Mouse (Mus musculus) CH12F3 (cell line): Measurements from ENCODE around the gene Krt23.

ENCODE experiments used
- in situ Hi-C: fragments of 300-500 bp; cut with MboI; formaldehyde crosslinking; loops from 2 replicates; pipeline ENCODE4 v1.14.3; 2020; ENCODE audit warnings: low sequenced_read_pairs

Gene Krt23

DNA sequence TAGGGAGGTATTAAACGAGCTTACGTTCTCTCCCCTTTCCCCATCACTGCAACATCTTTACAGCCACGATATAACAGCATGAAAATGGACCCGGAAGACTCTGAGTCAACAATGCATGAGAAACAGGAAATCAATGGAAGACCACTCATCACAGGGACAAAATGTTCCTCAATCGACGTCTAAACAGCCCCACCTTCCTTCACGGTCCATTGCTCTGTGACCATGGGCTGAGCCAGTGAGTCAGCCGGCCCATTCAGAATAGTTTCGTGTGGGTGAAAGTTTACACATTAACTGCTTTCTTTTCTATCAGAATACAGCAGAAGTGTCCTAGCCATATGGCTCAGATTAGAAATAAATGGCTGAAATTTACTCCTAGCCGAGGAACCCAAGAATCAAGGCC lies 38.2 kb downstream of the Krt23 start:
- in situ Hi-C loops = no loop called here

GRCm38 (mm10) chr11:99454044-99454443 lies 38.9 kb downstream of the Krt23 start:
- in situ Hi-C loops = no loop called here

DNA sequence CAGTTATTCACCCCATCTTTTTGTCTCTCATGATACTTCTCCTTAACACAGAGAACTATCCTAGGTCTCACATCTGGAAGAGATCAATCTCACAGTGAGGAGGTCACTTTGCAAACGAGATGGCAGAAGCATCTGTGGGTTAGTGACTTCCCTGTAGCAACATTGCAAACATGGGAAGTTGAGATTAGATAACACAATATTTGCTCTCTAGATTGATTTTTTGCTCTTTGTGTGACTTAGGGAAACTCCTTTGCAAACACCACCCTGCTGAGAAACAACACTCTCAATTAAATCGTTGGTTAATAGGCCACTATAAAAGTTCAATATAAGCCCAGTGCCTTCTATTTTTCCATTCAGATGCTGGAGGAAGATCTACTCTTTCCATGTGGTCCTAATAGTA lies 44.2 kb downstream of the Krt23 start:
- in situ Hi-C loops = no loop called here

DNA sequence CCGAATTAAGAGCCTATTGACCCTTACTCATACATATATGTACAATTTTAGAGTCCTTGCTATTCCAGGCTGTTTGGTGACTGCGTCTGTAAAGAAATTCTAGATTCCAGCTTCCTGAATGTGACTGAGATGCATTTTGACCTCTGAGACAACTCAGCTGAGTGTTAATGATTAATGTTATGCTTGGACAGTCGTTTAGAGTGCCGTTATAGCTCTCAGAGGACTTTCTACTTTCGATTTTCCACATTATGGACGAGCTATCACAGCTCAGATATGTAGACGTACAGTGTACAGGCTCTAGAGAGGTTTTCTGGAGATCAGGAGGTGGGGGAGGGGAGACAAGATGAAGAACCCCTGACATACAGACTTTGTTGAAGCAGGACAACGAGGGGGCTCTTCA lies 51.7 kb downstream of the Krt23 start:
- in situ Hi-C loops = no loop called here

DNA sequence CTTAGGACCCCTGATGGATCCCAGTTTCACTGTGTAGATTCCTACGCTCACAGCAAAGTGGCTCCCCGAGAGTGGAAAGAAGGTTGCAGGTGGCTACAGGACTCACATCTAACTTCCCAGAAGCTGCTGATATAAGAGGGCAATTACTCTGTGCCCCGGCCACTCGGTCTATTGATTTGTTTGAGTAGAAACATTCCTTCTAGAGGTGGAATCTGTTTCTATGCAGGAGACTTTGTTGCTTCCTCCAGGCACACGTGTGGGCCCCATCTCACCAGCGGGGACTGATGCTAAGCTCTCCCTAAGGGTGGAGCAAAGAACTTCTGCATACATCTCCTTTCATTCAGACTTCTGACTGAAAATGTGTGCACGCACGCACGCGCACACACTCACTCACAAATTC lies 53.5 kb downstream of the Krt23 start:
- in situ Hi-C loops = no loop called here

GRCm38 (mm10) chr11:99437972-99438371 lies 55.0 kb downstream of the Krt23 start, which contains the start of gene Krt20:
Gene Krt20 (minus strand): TSS chr11:99438150.
- in situ Hi-C loops = no loop called here

DNA sequence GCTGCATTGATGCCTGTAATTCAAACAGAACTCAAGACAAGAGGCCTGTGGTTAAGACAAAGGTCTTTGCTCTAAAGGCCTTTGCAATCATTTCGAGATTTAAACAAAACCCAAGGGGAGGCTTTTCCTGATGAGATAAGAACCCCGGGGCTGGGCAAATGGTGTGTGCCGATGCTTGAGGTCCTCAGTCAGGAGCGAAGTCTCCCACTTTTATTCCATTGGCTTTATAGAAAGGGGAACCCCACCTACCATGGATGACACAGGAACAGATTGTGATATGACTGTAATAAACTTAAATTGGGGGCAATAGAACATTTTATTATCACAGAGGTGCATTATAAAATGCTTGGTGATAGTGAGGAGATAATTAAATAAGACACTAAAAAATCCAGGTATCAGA lies 56.3 kb downstream of the Krt23 start:
- in situ Hi-C loops = no loop called here

GRCm38 (mm10) chr11:99430670-99431069 lies 62.3 kb downstream of the Krt23 start:
- in situ Hi-C loops = no loop called here
